Mouse (Mus musculus): ENCODE data around the gene Commd7. TPM values are rescaled to one million over a fixed set of nuclear protein-coding genes. Genes with fewer than 3 reads are reported as not detected.
A peak's percentile ranks its signal among the peaks of the same experiment; 100 is the strongest.

Commd7 gene
- polyA plus RNA-seq, 1 experiment: 22.0 TPM

DNA sequence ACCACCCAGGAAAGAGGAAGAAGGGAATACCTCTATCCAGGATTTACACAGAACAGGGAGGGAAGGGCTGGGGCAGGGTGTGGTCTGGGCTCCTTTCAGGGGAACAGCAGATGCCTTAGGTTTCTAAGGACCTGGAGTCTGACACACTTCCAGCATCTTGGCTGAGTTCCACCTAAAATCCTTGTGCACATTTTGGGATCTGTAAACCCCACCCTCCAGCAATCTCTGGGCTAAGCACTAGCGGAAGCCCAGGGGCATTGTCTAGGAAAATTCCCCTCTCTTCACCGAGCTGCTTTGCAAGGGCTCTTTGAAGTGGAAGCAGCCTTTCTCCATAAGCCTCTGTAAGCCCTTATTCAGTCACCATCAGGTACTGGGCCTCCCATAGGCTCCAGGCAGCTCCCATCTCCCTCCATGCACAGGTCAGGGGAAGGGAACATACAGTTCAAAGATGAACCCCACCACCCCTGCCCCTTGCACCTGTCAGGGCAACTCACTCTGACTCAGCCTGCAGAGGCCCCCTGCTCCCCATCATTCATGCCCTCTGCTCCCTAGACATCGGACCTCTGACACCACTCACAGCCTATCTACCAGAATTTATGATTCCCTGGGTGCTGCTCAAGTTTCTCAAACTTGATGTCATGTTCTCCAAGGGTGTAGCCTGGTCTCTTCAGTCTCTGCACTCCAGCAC, 19.8 kb downstream of the Commd7 start:
- DNase-seq: no peak
- TF ChIP-seq POLR2A (IDR thresholded peaks at IDR 0.05; ENCODE audit: control insufficient read depth, extremely low read depth, insufficient read depth, low read length, poor library complexity) (no peak), CTCF (IDR thresholded peaks at IDR 0.05; ENCODE audit: borderline replicate concordance, control insufficient read depth, extremely low read depth, insufficient read depth, low read length, poor library complexity) (no peak)
- 74% methylated on average over 3 of the region's 3 CpGs for WGBS
- H3K4me3 ChIP-seq (ENCODE audit: control insufficient read depth, insufficient read depth, low read length): no peak overlapping the region
- H3K27ac ChIP-seq (ENCODE audit: control insufficient read depth, insufficient read depth, low read length): no peak overlapping the region
- H3K27me3 ChIP-seq (ENCODE audit: control insufficient read depth, insufficient read depth, low read length): no peaks in the 10 kb centered on the region
- peaks cover 14% of the 10 kb centered on the region for H3K4me1 ChIP-seq (replicated peaks; ENCODE audit: control insufficient read depth, insufficient read depth, low read length)
- H3K36me3 ChIP-seq (ENCODE audit: control insufficient read depth, insufficient read depth, low read length): no peaks in the 10 kb centered on the region

DNA sequence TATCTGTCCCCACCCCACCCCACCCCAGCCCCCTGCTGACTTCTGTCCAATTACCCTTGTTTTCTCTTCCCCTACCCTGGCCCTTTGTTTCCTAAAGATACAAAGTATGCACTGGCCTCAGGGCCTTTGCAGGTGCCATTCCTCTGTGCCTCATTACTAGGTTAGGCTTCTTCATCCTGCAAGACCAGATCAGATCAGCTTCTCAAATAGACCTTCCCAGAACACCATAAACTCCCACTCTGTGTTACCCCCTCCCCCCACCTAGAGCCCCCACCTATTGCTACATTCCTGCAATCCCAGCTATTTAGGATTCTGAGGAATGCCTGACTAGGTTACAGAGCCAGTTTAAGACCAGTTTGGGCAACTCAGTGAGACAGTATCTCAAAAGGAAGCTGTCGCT, 20.8 kb downstream of the Commd7 start:
- peaks cover 19% of the 10 kb centered on the region for H3K4me1 ChIP-seq (replicated peaks; ENCODE audit: control insufficient read depth, insufficient read depth, low read length)
- H3K27me3 ChIP-seq (ENCODE audit: control insufficient read depth, insufficient read depth, low read length): no peaks in the 10 kb centered on the region
- no peak overlapping the region for H3K4me3 ChIP-seq (ENCODE audit: control insufficient read depth, insufficient read depth, low read length)
- 91% methylated on average over 1 of the region's 1 CpGs for WGBS
- no peak for DNase-seq
- no peak overlapping the region for H3K27ac ChIP-seq (ENCODE audit: control insufficient read depth, insufficient read depth, low read length)
- TF ChIP-seq POLR2A (IDR thresholded peaks at IDR 0.05; ENCODE audit: control insufficient read depth, extremely low read depth, insufficient read depth, low read length, poor library complexity) (no peak), CTCF (IDR thresholded peaks at IDR 0.05; ENCODE audit: borderline replicate concordance, control insufficient read depth, extremely low read depth, insufficient read depth, low read length, poor library complexity) (no peak)
- H3K36me3 ChIP-seq (ENCODE audit: control insufficient read depth, insufficient read depth, low read length): no peaks in the 10 kb centered on the region

DNA sequence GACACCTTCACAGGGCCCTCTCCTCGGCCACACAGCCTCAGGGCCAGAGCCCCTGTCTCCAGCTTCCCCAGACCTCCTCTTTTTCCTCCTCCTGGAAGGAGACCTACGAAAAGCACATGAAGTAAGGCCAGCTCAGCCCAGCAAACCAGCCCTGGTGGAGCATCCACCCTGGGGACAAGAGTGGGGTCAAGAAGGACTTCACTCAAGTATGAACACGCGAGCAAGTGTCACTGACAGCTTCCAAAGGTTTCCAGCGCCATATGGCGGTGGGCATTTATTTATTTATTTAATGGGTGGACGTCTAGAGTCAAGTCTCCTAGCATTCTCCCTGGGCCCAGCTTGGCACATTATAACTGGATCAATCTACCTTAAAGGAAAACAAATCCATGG, 21.3 kb downstream of the Commd7 start:
- Histone ChIP-seq H3K4me1 (replicated peaks; ENCODE audit: control insufficient read depth, insufficient read depth, low read length) (peaks cover 19% of the 10 kb centered on the region), H3K4me3 (ENCODE audit: control insufficient read depth, insufficient read depth, low read length) (no peak overlapping the region), H3K27ac (ENCODE audit: control insufficient read depth, insufficient read depth, low read length) (no peak overlapping the region), H3K36me3 (ENCODE audit: control insufficient read depth, insufficient read depth, low read length) (no peaks in the 10 kb centered on the region), H3K27me3 (ENCODE audit: control insufficient read depth, insufficient read depth, low read length) (no peaks in the 10 kb centered on the region)
- WGBS: 77% methylated on average over 7 of the region's 7 CpGs
- DNase-seq: no peak
- no peak for TF ChIP-seq CTCF (IDR thresholded peaks at IDR 0.05; ENCODE audit: borderline replicate concordance, control insufficient read depth, extremely low read depth, insufficient read depth, low read length, poor library complexity)
- TF ChIP-seq POLR2A (IDR thresholded peaks at IDR 0.05; ENCODE audit: control insufficient read depth, extremely low read depth, insufficient read depth, low read length, poor library complexity): no peak

DNA sequence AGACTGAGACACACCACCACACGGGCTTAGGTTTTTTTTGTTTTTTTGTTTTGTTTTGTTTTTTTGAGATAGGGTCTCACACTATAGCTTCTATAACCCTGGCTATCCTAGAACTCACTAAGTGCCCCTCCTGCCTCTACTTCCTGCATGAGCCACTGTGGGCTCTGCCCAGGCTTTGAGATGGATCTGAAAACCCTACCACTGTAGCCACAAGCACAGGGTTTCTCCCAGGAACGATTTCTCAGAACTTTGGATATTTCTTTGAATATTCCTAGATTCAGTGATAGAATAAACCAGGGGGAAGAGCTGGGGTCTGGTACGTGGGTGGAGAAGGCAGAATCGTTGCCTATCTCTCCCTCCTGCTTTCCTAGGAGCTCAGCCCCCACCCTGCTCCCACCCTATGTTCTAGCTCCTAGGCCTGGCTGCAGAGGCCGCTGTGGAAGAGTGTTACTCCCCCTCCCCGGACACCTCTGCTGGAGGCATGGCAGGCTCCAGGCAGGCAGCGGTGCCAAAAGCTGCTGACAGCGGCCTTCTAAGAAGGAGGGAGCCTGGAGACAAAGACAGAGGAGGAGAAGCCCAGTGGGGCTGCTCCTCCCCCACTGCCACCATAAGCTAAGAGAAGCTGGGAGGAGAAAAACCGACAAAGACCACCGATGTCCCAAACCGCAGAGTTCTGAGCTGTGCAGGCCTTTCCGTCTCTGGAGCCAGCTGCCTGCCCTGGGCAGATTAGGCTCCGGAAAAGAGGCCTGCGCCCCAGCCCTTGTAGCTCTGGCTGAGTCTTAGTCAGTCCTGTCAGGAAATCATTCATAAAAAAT, 21.9 kb downstream of the Commd7 start:
- Histone ChIP-seq H3K27me3 (ENCODE audit: control insufficient read depth, insufficient read depth, low read length) (no peaks in the 10 kb centered on the region), H3K27ac (ENCODE audit: control insufficient read depth, insufficient read depth, low read length) (no peak overlapping the region), H3K36me3 (ENCODE audit: control insufficient read depth, insufficient read depth, low read length) (no peaks in the 10 kb centered on the region), H3K4me1 (replicated peaks; ENCODE audit: control insufficient read depth, insufficient read depth, low read length) (peaks cover 19% of the 10 kb centered on the region), H3K4me3 (ENCODE audit: control insufficient read depth, insufficient read depth, low read length) (no peak overlapping the region)
- no peak for DNase-seq
- TF ChIP-seq POLR2A (IDR thresholded peaks at IDR 0.05; ENCODE audit: control insufficient read depth, extremely low read depth, insufficient read depth, low read length, poor library complexity): no peak
- no peak for TF ChIP-seq CTCF (IDR thresholded peaks at IDR 0.05; ENCODE audit: borderline replicate concordance, control insufficient read depth, extremely low read depth, insufficient read depth, low read length, poor library complexity)
- WGBS: 23% methylated on average over 14 of the region's 14 CpGs

DNA sequence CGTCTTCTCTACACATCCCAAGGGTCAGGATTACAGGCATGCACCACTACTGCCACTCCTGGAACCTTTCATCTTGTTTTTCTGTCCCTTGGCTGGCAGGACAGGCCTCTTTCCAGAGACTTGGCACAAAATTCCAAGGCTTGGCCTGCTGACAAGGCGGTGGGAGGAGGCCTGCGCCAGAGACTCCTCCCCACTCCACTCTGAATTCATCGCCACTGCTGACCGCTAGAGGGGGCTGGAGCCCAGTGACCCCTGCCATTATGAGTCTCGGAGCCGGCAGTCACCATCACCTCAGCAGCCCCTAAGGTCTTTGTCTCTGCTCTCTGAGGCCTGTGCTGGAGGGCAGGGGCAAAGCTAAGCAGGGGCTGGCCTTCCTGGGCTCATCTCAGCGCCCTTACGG, 23.0 kb downstream of the Commd7 start:
- 20% methylated on average over 9 of the region's 9 CpGs for WGBS
- peak; percentile 72 for DNase-seq
- no peaks in the 10 kb centered on the region for H3K27me3 ChIP-seq (ENCODE audit: control insufficient read depth, insufficient read depth, low read length)
- H3K4me3 ChIP-seq (ENCODE audit: control insufficient read depth, insufficient read depth, low read length): no peak overlapping the region
- peak; percentile 97 for TF ChIP-seq CTCF (IDR thresholded peaks at IDR 0.05; ENCODE audit: borderline replicate concordance, control insufficient read depth, extremely low read depth, insufficient read depth, low read length, poor library complexity)
- no peak for TF ChIP-seq POLR2A (IDR thresholded peaks at IDR 0.05; ENCODE audit: control insufficient read depth, extremely low read depth, insufficient read depth, low read length, poor library complexity)
- H3K4me1 ChIP-seq (replicated peaks; ENCODE audit: control insufficient read depth, insufficient read depth, low read length): peaks cover 19% of the 10 kb centered on the region
- H3K27ac ChIP-seq (ENCODE audit: control insufficient read depth, insufficient read depth, low read length): no peak overlapping the region
- H3K36me3 ChIP-seq (ENCODE audit: control insufficient read depth, insufficient read depth, low read length): no peaks in the 10 kb centered on the region

DNA sequence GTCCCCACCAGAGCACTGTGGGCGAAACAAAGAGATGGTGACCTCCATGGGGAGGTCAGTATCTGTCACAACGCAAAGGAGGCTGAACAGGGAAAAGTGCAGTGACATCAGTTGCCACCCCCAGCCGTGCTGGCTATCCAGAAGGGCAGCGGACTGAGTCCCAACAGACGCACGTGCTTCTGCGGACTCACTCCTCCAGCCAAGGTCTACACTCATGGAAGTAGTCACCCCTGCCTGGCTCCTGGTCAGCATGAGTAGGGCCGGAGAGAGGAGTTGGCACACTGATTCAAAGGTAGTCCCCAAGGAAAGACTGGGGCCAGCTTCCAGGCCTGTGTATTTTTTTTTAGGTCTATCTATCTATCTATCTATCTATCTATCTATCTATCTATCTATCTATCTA, 23.5 kb downstream of the Commd7 start:
- TF ChIP-seq POLR2A (IDR thresholded peaks at IDR 0.05; ENCODE audit: control insufficient read depth, extremely low read depth, insufficient read depth, low read length, poor library complexity): no peak
- TF ChIP-seq CTCF (IDR thresholded peaks at IDR 0.05; ENCODE audit: borderline replicate concordance, control insufficient read depth, extremely low read depth, insufficient read depth, low read length, poor library complexity): no peak
- no peak for DNase-seq
- H3K4me3 ChIP-seq (ENCODE audit: control insufficient read depth, insufficient read depth, low read length): no peak overlapping the region
- H3K36me3 ChIP-seq (ENCODE audit: control insufficient read depth, insufficient read depth, low read length): no peaks in the 10 kb centered on the region
- no peaks in the 10 kb centered on the region for H3K27me3 ChIP-seq (ENCODE audit: control insufficient read depth, insufficient read depth, low read length)
- H3K27ac ChIP-seq (ENCODE audit: control insufficient read depth, insufficient read depth, low read length): no peak overlapping the region
- H3K4me1 ChIP-seq (replicated peaks; ENCODE audit: control insufficient read depth, insufficient read depth, low read length): peaks cover 19% of the 10 kb centered on the region
- WGBS: 87% methylated on average over 8 of the region's 8 CpGs
